Mouse (Mus musculus): ENCODE data around the gene Cxcr4.

Cxcr4 gene

DNA sequence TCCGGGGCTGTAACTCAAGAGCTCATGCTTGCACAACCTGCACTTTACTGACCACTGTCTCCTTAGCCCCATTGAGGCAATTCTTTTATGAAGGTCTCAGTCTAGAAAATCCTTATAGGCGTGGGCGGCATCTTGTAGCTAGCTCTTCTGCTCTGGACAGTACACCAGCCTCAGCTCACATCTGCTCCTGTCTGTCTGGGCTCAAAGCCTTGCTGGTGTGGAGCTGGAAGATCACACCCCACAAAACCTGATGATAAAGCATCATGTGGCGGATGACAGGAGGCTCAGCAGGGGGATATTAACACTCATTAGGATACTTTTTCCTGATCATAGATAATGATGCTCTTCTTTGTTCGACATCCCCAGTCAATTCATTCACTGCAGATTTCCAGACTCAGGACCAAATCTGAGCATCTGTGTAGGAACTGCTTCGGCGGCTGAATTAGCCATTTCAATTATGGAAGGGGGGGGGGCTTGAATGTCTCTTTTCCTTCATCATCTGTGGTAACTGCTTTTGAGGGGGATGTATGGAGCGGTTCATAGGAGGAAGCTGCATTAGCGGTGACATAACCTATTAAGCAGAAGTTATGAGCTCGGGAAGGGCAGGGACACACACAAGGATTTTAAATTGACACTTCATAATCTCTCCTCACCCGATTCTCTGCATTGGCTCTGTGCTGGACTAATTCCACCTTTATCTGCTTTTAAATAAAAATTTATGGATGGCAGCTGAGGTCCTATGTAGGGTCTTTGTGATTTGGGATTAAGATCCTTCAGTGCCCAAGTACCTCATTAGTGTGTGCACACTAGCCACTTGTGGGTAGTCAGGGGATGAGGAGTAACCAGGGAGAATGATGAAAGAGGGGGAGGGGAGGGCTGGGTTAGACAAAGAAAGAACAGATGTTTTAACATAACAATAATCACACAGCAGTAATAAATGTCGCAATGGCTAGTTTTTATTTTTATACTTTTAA is 24.6 kb downstream of the Cxcr4 start:
- no peak for DNase-seq

DNA sequence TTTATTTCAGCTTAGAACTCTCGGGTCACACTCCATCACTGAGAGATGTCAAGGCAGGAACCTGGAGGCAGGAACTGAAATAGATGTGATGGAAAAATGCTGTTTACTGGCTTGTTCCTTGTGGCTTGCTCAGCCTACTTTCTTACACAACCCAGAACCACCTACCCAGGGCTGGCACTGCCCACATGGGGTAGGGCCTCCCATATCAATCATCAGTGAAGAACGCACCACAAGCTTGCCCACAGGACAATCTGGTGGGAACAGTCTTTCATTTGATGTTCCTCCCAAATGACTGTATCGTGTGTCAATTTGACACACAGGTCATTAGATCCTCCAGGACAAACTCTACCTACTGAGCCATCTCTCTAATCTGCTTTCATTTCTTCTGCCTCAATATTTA is 28.2 kb downstream of the Cxcr4 start:
- no peak for DNase-seq

DNA sequence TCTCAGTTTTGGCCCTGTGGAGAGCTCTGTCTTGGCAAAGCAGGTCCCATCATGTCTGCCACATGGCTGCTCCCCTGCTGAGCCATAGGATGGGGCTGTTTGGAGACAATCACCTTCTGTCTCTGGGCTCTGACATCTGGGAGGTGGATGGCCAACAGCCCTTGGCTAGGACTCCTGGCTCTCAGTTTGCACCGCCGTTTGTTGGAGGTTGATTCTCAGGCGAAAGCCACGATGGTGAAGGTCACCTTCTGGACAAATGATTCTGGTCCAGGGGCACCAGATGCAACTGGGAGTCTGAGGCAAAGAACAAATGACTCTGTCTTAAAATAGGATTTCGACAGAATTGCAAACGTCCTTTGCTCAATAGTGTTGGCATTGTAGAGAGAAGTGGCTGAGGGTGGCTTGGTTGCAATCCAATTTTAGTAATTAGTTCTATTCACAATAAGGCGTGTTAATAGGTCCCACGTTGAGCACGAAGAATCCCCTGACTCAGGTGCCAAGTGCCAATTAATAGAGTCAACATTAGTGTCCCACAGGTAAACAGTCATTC is 30.7 kb downstream of the Cxcr4 start:
- DNase-seq = no peak

DNA sequence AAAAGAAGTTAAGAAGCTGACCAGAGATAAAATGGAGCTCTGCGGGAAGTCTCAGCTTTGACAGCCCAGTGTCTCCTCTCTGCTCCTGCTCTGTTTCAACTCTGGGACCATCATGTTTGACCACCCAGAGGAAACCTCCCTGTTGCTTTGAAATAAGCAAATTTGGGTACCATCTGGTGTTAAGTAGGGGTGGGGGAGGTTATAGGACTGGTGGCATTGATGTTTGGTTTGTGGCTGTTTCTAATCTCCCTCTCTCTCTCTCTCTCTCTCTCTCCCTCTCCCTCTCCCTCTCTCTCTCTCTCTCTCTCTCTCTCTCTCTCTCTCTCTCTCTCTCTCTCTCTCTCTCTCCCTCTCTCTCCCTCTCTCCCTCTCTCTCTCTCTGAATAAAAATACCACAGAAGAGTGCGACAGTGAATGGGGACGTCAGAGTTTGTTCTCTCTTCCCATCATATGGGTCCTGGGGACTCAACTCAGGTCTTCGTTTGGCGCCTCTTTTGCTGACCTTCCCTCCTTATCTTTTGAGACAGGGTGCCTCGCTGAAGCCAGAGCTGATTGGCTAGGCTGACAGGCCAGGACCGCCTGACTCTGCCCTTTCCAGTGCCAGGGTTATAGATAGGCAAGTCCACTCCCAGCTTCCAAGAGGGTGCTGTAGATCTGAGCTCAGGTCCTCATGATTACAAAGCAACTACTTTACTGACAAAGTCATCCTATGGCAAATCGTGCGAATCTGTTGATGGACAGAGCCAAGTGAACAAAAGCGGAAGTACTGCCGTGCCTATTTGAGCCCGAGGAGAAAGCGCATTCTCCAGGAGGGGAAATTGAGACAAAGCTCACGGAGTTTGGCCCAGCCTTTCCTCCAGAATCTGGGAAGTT is 31.4 kb downstream of the Cxcr4 start:
- DNase-seq = no peak

DNA sequence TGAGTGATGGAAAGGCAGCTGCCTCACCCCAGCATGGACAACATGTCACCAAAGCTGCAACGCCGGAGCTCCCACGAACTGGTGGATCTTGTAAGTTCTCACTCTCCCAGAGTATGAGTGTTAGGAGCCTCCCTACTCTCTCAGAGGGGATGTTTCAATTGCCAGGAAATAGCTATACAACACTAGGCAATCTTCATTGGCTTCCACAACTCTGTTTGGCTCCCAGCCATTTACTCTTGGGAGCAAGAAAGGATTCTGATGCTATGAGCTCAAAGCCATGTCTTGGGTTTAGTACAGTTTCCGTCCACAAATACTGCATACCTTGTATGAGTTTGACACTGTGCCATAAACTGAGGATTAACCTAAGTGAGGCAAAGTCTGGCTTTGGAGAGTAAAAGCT is 34.1 kb downstream of the Cxcr4 start:
- no peak for DNase-seq

DNA sequence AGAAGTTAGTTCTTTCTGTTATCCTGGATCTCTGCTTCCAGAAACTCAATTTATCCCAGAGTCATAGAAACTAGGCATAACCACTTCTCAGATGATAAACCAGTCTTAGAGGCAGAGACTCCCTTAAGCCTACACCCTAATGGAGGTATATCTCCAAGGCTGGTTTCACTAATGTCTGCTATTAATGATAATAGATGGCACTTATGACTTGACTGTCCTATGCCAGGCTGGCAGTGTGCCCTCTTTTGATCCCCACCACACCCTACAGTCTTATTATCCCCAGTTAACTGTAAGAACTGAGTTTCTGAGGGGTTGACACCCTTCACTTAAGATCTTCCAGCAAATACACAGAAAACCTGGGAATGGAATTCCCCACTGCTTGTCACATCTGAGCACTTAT is 39.5 kb downstream of the Cxcr4 start:
- no peak for DNase-seq

DNA sequence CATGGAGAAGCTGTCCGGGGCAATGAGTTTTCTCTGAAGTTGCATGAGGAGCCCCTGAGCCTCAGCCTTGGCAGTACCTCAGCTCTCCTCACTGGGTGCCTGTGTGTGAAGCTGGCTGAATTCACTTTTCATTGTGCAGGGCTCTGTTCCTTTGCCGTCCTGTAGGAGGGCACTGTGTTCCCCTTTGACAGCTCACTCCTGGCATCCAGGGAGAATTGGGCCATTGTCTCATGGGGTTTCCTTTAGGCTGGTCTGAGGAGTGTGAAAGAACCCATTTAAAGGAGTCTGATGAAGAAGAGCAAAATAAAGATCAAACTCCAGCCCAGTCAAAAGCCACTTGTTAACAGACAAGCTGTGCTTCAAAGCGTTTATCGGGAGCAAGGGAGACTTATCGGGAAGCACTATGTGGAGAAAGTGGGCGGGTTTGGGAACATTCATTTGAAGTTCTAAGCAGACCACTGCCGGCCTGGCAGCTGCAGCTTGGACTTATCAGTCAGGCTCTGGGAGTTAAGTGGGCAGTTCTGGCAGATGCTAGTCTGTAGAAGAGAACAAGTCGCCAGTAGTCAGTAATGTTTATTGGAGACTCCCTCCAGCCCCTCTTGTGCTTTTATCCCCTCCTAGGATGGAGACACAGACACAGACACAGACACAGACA is 40.2 kb downstream of the Cxcr4 start:
- no peak for DNase-seq

DNA sequence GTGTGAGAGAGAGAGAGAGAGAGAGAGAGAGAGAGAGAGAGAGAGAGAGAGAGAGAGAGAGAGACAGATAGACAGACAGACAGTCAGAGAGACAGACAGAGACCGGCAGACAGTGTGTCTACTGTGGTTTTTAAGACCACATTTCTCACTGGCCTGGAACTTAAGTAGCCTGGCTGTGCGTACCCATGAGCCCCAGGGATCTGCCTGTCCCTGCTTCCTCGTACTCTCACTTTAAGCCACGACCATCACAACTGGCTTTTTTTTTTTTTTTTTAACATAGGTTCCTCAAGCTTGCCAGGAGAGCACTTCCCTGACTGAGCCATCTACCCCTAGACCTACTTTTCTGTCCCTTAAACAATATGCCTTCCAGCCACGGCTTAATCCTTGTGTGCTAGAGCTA is 42.7 kb downstream of the Cxcr4 start:
- no peak for DNase-seq

DNA sequence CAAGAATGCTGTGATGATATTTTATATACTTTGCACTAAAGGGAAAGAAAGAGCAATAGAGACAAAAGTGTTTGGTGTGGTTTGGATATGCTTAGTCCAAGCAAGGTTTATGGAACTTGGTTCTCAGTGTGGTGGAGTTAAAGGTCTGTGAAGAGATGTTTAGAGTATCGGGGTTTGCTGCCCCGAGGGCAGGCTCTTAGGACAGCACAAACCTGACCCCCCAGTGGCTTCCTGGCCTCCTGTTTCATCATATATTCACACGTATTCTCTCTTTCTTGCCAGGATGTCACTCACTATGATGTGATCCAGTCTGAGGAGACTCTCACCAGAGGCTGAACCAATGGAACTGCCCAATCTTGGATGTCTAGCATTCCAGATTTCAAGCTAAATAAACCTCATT is 43.1 kb downstream of the Cxcr4 start:
- DNase-seq = no peak

DNA sequence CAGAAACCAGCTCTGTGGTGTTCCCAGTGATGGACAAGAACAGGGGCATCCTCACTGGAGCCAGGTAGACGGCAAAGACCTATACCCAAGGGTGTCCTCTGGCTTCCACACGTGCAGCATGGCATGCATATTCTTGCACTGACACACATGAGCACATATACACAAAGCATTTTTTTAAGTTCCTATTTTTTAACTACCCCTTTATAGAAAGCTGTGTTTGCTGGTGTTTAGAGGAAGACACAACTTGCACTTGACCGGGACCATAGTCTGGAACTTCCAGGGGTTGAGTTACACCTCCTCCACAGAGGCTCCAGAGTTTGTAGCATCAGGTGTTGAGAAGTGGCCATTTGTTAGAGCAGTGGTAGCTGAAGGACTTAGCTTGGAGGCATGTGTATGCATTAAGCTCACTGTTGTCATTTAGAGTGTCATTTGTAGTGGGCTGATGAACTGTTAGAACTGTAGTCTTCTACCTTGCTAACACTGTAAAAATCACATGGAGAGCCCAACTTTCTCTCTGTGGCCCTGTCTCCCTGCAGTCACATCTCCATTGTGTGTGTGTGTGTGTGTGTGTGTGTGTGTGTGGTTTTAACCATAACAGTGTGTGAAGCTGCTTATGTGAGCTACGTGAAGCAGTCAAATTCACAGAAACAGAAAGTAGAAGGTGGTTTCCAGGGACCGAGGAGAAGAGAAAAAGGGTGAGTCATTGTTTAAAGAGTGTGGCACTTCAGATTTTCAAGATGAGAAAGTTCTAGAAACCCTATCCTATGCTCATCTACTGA is 43.7 kb downstream of the Cxcr4 start:
- no peak for DNase-seq

DNA sequence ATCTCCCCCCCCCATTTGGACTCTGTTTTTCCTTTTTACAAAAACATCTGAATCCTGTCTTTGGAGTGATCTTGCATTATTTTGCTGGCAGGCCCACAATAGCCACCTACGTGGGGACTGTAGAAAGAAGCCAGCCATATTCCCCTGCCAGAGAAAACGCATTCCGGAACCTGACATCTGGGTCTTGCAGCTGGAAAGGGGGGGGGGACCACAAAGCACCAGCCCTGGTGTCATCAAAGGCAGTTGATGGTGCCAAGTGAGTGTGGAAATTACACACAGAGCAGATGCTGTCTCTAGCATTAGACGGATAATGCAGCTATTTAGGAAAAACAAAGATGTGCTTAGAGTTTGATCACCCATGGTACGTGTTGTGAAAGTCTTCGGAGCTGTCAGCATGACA is 46.4 kb downstream of the Cxcr4 start:
- DNase-seq = no peak

DNA sequence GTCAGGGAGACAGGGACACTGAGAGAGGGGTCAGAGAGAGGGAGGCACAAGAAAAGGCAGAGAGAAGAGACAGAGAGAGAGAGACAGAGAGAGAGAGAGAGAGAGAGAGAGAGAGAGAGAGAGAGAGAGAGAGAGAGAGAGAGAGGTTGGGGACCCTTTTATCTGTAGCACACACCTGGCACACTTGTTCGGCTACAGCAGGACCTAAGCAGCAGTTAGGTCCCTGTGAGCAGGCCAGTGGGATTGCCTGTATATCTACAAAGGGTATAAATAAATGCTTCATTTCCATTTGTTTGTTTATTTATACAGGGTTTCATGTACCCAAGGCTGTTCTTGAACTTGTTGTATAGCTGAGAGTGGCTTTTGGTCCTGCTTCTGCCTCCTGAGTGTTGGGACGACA is 49.0 kb downstream of the Cxcr4 start:
- no peak for DNase-seq

DNA sequence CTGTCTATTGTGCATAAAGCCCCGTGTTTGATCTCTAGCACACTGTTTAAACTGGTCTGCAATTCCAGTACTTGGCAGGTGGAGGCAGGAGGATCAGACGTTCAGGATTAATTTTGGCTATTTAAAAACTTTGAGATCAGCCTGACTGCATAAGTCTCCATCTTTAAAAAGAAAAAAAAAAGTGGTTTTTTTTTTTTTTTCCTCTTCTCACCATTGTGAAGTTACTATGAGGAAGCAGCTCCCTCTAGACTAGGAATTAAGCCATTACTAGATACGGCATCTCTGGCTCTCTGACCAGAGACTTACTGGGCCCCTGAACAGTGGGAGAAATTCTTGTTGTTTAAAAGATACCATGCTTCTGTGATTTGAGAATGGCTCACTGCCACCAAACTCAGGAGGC is 49.5 kb downstream of the Cxcr4 start:
- no peak for DNase-seq

DNA sequence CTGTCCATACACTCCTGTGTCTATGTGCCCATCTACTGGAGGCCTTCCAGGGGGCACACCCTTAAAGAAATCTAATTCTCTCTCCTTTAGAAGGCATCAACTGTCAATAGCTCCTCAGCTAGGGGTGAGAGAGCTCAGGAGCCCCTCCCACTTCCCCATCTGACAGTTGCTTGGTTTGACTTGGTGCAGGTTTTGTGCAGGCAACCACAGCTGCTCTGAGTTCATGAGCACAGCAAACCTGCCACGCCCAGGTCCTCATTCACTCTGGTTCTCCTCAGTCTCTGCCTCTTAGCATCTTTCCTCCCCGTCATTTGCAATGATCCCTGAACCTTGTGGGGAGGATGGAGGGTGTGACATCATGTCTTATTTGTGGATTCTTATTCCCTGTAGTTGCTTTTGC is 51.9 kb downstream of the Cxcr4 start:
- no peak for DNase-seq

DNA sequence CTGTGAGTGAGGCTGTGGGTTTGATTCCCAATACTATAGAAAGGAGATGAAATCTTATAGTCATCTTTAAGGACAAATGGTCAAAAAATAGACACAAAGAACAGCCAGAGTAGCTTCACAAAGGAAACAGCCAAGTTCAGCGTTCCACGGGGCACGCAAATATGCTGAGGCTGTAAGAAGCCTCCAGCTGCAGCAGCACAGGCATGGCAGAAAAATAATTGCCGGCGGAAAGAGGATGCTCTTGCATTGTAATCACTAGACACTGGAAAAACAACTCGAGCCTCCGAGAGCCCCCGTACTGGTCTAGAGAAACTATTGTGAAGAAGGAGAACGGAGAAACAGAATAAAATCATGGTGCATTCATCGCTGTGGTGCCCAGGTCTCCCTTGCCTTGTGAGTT is 52.5 kb downstream of the Cxcr4 start:
- no peak for DNase-seq
